Mouse (Mus musculus): Measurements from ENCODE around the gene Ivd. TPM values are rescaled to one million over a fixed set of nuclear protein-coding genes. Genes with fewer than 3 reads are reported as not detected.

The Ivd gene
- polyA plus RNA-seq, 1 experiment: 25.7 TPM

- H3K4me3 ChIP-seq (ENCODE audit: low read depth, low read length): no peak overlapping the region
- no peaks in the 10 kb centered on the region for H3K27me3 ChIP-seq (ENCODE audit: control insufficient read depth, insufficient read depth, low read length)
- H3K36me3 ChIP-seq (ENCODE audit: control insufficient read depth, insufficient read depth, low read length): peaks cover 2% of the 10 kb centered on the region; the same call in 1 of the 2 replicates
- H3K4me1 ChIP-seq (ENCODE audit: control insufficient read depth, insufficient read depth, insufficient read length, low read length): no peaks in the 10 kb centered on the region
- H3K27ac ChIP-seq (ENCODE audit: insufficient read depth, low read depth, low read length): no peak overlapping the region
- TF ChIP-seq POLR2A (IDR thresholded peaks at IDR 0.05; ENCODE audit: low read depth, low read length): no peak
- TF ChIP-seq CTCF (IDR thresholded peaks at IDR 0.05; ENCODE audit: extremely low read depth, insufficient read length, insufficient replicate concordance, low read depth, low read length): no peak
- WGBS: 91% methylated on average over 6 of the region's 6 CpGs
These were observed 27.7 kb upstream of the Ivd start for GRCm38 (mm10) chr2:118834061-118834460.

GRCm38 (mm10) chr2:118835115-118835514 lies 26.6 kb upstream of the Ivd start:
- Histone ChIP-seq H3K27ac (ENCODE audit: insufficient read depth, low read depth, low read length) (no peak overlapping the region), H3K4me3 (ENCODE audit: low read depth, low read length) (no peak overlapping the region), H3K27me3 (ENCODE audit: control insufficient read depth, insufficient read depth, low read length) (no peaks in the 10 kb centered on the region), H3K36me3 (ENCODE audit: control insufficient read depth, insufficient read depth, low read length) (peaks cover 2% of the 10 kb centered on the region; the same call in 1 of the 2 replicates), H3K4me1 (ENCODE audit: control insufficient read depth, insufficient read depth, insufficient read length, low read length) (no peaks in the 10 kb centered on the region)
- WGBS: 83% methylated on average over 6 of the region's 6 CpGs
- TF ChIP-seq POLR2A (IDR thresholded peaks at IDR 0.05; ENCODE audit: low read depth, low read length) (no peak), CTCF (IDR thresholded peaks at IDR 0.05; ENCODE audit: extremely low read depth, insufficient read length, insufficient replicate concordance, low read depth, low read length) (no peak)

GRCm38 (mm10) chr2:118838330-118838729 lies 23.4 kb upstream of the Ivd start:
- Histone ChIP-seq H3K27me3 (ENCODE audit: control insufficient read depth, insufficient read depth, low read length) (no peaks in the 10 kb centered on the region), H3K4me1 (ENCODE audit: control insufficient read depth, insufficient read depth, insufficient read length, low read length) (no peaks in the 10 kb centered on the region), H3K27ac (ENCODE audit: insufficient read depth, low read depth, low read length) (no peak overlapping the region), H3K36me3 (ENCODE audit: control insufficient read depth, insufficient read depth, low read length) (peaks cover 2% of the 10 kb centered on the region; the same call in 1 of the 2 replicates), H3K4me3 (ENCODE audit: low read depth, low read length) (no peak overlapping the region)
- TF ChIP-seq CTCF (IDR thresholded peaks at IDR 0.05; ENCODE audit: extremely low read depth, insufficient read length, insufficient replicate concordance, low read depth, low read length): no peak
- no peak for TF ChIP-seq POLR2A (IDR thresholded peaks at IDR 0.05; ENCODE audit: low read depth, low read length)
- 29% methylated on average over 5 of the region's 5 CpGs for WGBS

GRCm38 (mm10) chr2:118841186-118841585 lies 20.6 kb upstream of the Ivd start:
- 67% methylated on average over 5 of the region's 5 CpGs for whole genome bisulfite sequencing
- no peak overlapping the region for H3K27ac ChIP-seq (ENCODE audit: insufficient read depth, low read depth, low read length)
- TF ChIP-seq POLR2A (IDR thresholded peaks at IDR 0.05; ENCODE audit: low read depth, low read length) (no peak), CTCF (IDR thresholded peaks at IDR 0.05; ENCODE audit: extremely low read depth, insufficient read length, insufficient replicate concordance, low read depth, low read length) (no peak)

GRCm38 (mm10) chr2:118841774-118842173 lies 20.0 kb upstream of the Ivd start:
- no peaks in the 10 kb centered on the region for H3K27me3 ChIP-seq (ENCODE audit: control insufficient read depth, insufficient read depth, low read length)
- no peak overlapping the region for H3K4me3 ChIP-seq (ENCODE audit: low read depth, low read length)
- H3K36me3 ChIP-seq (ENCODE audit: control insufficient read depth, insufficient read depth, low read length): no peaks in the 10 kb centered on the region
- TF ChIP-seq POLR2A (IDR thresholded peaks at IDR 0.05; ENCODE audit: low read depth, low read length) (no peak), CTCF (IDR thresholded peaks at IDR 0.05; ENCODE audit: extremely low read depth, insufficient read length, insufficient replicate concordance, low read depth, low read length) (no peak)
- 81% methylated on average over 4 of the region's 4 CpGs for WGBS
- H3K27ac ChIP-seq (ENCODE audit: insufficient read depth, low read depth, low read length): no peak overlapping the region
- peaks cover 3% of the 10 kb centered on the region; the same call in 1 of the 2 replicates for H3K4me1 ChIP-seq (ENCODE audit: control insufficient read depth, insufficient read depth, insufficient read length, low read length)

More at GRCm38 (mm10) chr2:118841186-118841585, 20.6 kb upstream of the Ivd start:
- Histone ChIP-seq H3K4me3 (ENCODE audit: low read depth, low read length) (no peak overlapping the region), H3K36me3 (ENCODE audit: control insufficient read depth, insufficient read depth, low read length) (no peaks in the 10 kb centered on the region), H3K27me3 (ENCODE audit: control insufficient read depth, insufficient read depth, low read length) (no peaks in the 10 kb centered on the region), H3K4me1 (ENCODE audit: control insufficient read depth, insufficient read depth, insufficient read length, low read length) (peaks cover under 1% of the 10 kb centered on the region; the same call in 1 of the 2 replicates)

- Histone ChIP-seq H3K4me1 (ENCODE audit: control insufficient read depth, insufficient read depth, insufficient read length, low read length) (peaks cover 3% of the 10 kb centered on the region; the same call in 1 of the 2 replicates), H3K4me3 (ENCODE audit: low read depth, low read length) (no peak overlapping the region), H3K27me3 (ENCODE audit: control insufficient read depth, insufficient read depth, low read length) (no peaks in the 10 kb centered on the region), H3K36me3 (ENCODE audit: control insufficient read depth, insufficient read depth, low read length) (no peaks in the 10 kb centered on the region), H3K27ac (ENCODE audit: insufficient read depth, low read depth, low read length) (no peak overlapping the region)
- TF ChIP-seq CTCF (IDR thresholded peaks at IDR 0.05; ENCODE audit: extremely low read depth, insufficient read length, insufficient replicate concordance, low read depth, low read length): no peak
- no peak for TF ChIP-seq POLR2A (IDR thresholded peaks at IDR 0.05; ENCODE audit: low read depth, low read length)
- WGBS: 55% methylated on average over 3 of the region's 3 CpGs
These were observed 17.3 kb upstream of the Ivd start for GRCm38 (mm10) chr2:118844427-118844826.

DNA sequence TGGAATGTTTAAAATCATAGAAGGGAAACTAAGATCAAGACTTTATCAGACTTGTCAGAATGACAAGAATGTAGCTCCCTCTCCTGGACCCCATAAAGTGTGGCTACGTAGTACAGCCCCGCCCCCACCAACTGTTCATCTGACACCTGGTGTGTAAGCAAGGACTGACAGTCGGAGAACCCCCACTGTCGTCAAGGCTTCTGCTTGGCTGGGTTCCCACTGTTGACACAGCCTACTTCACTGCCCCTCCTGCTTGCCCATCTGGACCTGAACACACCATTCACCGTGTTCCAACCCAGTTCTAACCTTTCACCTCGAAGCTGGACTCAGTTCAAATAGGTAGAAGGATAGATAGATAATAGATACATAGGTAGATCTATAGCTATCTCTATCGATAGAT lies 15.5 kb upstream of the Ivd start:
- no peak for TF ChIP-seq POLR2A (IDR thresholded peaks at IDR 0.05; ENCODE audit: low read depth, low read length)
- Histone ChIP-seq H3K36me3 (ENCODE audit: control insufficient read depth, insufficient read depth, low read length) (no peaks in the 10 kb centered on the region), H3K27ac (ENCODE audit: insufficient read depth, low read depth, low read length) (no peak overlapping the region), H3K4me3 (ENCODE audit: low read depth, low read length) (no peak overlapping the region), H3K27me3 (ENCODE audit: control insufficient read depth, insufficient read depth, low read length) (no peaks in the 10 kb centered on the region), H3K4me1 (ENCODE audit: control insufficient read depth, insufficient read depth, insufficient read length, low read length) (peaks cover 3% of the 10 kb centered on the region; the same call in 1 of the 2 replicates)
- WGBS: 17% methylated on average over 7 of the region's 7 CpGs

Data from small intestine, adult 2 months (tissue).